Mouse (Mus musculus) hematopoietic stem cell, adult 5-6 weeks (primary cell): ENCODE measurements around the gene Dhrs11. TPM values are rescaled to one million over a fixed set of nuclear protein-coding genes. Genes with fewer than 3 reads are reported as not detected.

Experiments
- ATAC-seq, 2 experiments: fragments of 125-278 bp in 1 of 2; replicated peaks in 1 of 2; 2 replicates each; pipeline ENCODE4 v1.8.0; 2016 to 2017; ENCODE audit warnings: inconsistent platforms in 2 of 2, mild to moderate bottlenecking in 2 of 2, moderate number of reproducible peaks in 2 of 2, low read depth in 1 of 2, moderate TSS enrichment in 1 of 2; ENCODE audit not compliant: low FRiP score in 2 of 2, poor library complexity in 2 of 2, severe bottlenecking in 2 of 2, insufficient read depth in 1 of 2, low TSS enrichment in 1 of 2
- total RNA-seq: library from RNA; stranded (forward); fragments of 172-1452, 232-1000 nt; gene quantifications from 2 replicates; pipeline ENCODE4 v1.2.3, GENCODE M21; 2017

Dhrs11 gene
- total RNA-seq, 1 experiment from 2014 or later = 21.3 TPM

DNA sequence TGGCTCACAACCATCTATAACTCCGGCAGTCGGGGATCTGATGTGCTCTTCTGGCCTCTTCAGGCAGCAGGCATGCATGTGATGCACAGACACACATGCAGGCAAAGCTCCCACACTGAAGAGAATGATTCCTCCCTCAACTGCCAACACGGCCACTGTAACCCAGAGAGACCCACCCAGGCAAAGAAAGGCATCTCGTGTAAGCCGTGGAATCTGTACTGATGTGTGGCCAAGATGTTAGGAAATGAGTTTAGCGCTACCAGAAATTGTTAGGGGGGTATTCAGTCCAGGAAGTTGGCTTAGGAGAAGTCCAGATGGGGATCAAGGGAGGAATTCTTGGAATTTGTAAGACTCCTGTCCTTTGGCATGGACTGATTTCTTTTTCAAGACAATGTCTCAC, 38.4 kb downstream of the Dhrs11 start:
- ATAC-seq = no peak

DNA sequence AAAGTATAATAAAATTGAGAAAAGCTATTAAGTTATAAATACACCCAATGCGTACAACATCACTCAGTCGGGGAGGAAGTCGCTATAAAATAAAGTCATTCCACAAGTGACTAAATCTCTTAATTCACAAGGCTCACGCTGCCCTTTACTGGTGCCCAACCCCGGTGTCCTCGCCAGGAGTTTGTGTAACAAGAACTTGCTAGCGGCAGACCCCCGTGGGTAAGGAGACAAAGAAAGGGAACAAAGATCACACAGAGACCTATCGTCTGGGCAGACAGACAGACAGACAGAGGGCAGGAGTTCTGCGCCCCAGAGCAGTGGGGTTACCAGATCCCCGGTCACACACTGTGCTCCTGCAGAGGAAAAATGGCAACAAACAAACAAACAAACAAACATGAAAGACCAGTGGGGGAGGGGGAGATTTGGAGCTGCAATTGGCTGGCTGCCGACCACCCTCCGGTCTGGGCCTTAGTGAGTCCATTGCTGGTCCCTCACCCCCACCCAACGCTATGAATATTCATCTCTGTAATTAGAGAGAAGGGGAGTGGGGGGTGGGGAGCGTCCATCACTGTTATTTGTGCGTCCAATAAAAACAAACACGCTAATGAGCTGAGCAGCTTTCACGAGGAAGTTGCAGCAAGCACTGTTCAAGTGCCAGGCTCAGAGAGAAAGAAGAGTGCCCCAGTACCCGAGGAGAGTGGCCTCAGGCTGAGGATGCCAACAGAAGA, 48.5 kb downstream of the Dhrs11 start:
- ATAC-seq = no peak

DNA sequence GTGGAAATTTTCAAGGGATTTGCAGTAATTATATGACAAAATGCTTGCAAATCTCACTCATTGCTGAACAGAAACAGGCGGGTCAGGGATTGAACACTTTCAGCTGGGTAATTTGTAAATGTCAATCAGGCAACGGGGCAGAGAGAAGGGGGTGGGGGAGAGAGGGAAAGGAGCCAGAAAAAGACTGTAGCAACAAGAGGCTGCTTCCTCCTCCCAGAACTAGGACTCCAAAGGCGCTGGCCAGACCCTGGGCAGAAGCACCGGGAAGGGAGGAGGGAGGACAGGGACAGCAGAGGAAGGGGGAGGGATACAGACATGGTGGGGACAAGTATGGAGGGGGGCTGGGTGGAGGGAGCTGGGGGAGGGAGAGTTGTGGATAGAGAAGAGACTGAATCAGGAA, 53.2 kb downstream of the Dhrs11 start:
- no peak for ATAC-seq

DNA sequence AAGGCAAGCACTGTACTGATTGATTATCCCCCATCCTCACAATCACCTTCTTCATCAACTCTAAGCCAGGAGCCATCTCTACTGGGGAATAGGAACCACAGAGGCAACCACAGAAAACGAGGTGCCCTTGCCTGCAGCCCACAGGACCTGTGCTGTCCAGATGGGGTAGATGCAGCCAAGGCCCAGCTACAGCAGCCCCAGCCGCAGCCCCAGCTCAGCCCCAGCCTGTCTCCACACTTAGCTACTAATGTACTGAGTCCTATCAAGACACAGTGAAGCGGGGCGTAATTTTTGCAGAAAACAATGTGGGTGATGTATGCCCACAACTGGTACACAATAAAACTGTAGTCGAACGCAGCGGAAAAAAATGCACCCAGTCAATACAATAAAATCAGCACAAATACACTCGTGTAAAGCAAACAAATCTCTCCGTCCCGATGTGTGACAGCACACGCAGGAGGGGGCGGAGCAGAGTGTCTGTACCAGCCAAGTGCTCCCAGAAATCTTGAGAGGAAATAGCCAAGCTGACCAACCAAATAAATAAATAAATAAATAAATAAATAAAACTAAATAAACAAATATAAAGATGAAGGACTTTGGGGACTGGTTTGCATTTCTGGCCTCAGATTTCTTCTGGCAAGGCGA, 53.8 kb downstream of the Dhrs11 start:
- no peak for ATAC-seq

Other genes with a start within 250 kb of the Dhrs11 start
- gene Mrm1, start 9.5 kb downstream of the Dhrs11 start, total RNA-seq = 9.5 and 21.7 TPM in 2 replicates
- gene Ggnbp2, start 41.8 kb upstream of the Dhrs11 start, total RNA-seq = 138 and 163 TPM in 2 replicates
- 1.8 and 4.1 TPM in 2 replicates for gene Myo19, start 51.2 kb upstream of the Dhrs11 start, total RNA-seq
- gene Pigw, start 51.3 kb upstream of the Dhrs11 start, total RNA-seq = 6.3 and 6.5 TPM in 2 replicates
- 26.1 and 41.6 TPM in 2 replicates for gene Znhit3, start 87.4 kb upstream of the Dhrs11 start, total RNA-seq
- gene Car4, start 128.8 kb upstream of the Dhrs11 start, total RNA-seq = not detected in 2 replicates